Mouse (Mus musculus): Measurements from ENCODE around the gene Nfya. TPM values are rescaled to one million over a fixed set of nuclear protein-coding genes. Genes with fewer than 3 reads are reported as not detected.
A peak's percentile ranks its signal among the peaks of the same experiment; 100 is the strongest.

Nfya gene
- total RNA-seq, 1 experiment: 23.3 TPM

DNA sequence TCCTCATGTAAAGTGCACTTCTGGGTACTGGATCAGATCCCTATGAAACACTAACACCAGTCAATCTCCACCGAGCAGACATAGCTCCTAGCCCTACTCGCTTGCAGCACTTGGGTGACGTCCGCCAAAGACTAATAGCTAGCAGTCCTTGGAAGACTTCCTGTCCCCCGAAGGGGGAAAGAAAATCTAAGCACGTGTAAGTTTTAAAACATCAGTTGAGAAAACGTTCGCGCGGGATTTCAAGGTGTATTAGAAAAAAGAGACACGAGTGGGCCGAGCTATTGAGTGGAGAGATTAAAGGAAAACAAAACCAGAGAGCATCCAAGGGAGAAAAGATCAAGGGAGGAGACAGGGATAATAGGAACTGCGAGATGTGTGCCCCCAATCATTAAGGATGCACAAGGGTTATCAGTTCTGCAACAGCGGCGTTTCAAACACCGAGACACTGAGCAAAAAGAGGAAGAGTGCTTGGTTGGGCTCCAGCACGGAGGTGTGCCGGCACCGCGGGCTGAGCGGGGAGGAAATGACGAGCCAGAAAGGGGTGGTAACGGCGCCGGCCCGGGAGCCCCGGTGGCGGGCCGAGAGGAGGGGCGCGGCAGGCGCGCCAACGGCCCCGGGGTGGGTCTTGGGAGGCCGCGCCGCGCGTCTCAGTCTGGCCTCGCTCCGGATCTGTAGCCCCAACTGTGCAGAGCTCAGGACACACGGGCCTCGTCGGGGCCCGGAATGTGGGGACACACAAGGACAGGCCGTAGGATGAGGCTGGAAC is 997 bp downstream of the Nfya start:
- Histone ChIP-seq H3K36me3 (ENCODE audit: control insufficient read depth, insufficient read depth, low read length, poor library complexity, severe bottlenecking) (peaks cover 10% of the 10 kb centered on the region), H3K9me3 (ENCODE audit: control insufficient read depth, insufficient read depth, low read depth, low read length) (no peaks in the 10 kb centered on the region), H3K4me1 (ENCODE audit: control insufficient read depth in 2 of 2, insufficient read depth in 2 of 2, low read length in 2 of 2, poor library complexity in 1 of 2) (peaks cover 0 to 4% of the 10 kb centered on the region in 2 experiments; a peak in 3 of 4 replicates), H3K27ac (ENCODE audit: insufficient read depth, low read depth, low read length, poor library complexity, severe bottlenecking) (peak overlapping the region; percentile 97), H3K9ac (ENCODE audit: insufficient read depth, low read depth, low read length, poor library complexity, severe bottlenecking) (peak overlapping the region; percentile 98), H3K4me3 (ENCODE audit: insufficient read depth in 1 of 2, low read depth in 1 of 2, low read length in 2 of 2, poor library complexity in 1 of 2, severe bottlenecking in 1 of 2) (peak overlapping the region; percentile 84 to 90)
- TF ChIP-seq MAFK (IDR thresholded peaks at IDR 0.05; ENCODE audit: insufficient read depth, low read depth, low read length): no peak
- no peak for TF ChIP-seq ZC3H11A (IDR thresholded peaks at IDR 0.05; ENCODE audit: borderline replicate concordance, low read depth, low read length)
- no peak for TF ChIP-seq CHD2 (IDR thresholded peaks at IDR 0.05; ENCODE audit: low read depth, low read length)
- TF ChIP-seq HCFC1 (IDR thresholded peaks at IDR 0.05; ENCODE audit: borderline replicate concordance, insufficient read depth, low read length): no peak
- no peak for TF ChIP-seq ZNF384 (IDR thresholded peaks at IDR 0.05; ENCODE audit: low read depth, low read length)
- DNase-seq (ENCODE audit: low read depth, low spot score): no peak
- in situ Hi-C loops (cut with MboI; ENCODE audit: low sequenced_read_pairs in 2 of 2, unreplicated experiment in 2 of 2): no loop called here

DNA sequence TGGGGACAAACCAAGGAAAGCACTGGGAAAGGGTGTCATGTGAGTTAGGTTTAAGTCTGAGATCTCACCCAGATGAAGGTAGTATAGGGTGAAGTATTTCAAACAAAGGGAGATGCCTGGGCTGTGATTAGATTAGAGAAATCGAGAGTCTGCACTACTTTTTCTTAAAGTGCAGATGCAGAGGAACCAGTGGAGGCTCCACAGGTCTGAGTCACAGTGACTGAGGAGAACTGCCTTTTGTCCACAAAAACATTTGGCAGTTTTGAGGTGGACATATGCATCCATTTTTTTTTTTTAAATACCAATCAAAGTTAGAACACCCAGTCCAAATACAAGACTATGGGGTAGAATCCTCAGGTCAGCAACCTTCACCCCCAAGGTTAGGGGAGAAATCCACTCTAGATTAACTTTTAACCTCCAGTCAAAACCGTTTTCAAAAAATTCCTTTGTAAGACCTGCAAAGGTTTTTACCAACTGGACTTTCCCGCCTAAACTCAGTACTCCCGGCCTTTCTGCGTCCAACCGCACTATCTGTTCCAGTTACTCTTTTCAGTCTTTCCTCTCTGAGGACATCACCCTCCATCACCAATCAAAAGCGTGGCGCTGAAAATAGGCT is 1.7 kb downstream of the Nfya start:
- Histone ChIP-seq H3K9ac (ENCODE audit: insufficient read depth, low read depth, low read length, poor library complexity, severe bottlenecking) (peak overlapping the region; percentile 98), H3K4me3 (ENCODE audit: insufficient read depth in 1 of 2, low read depth in 1 of 2, low read length in 2 of 2, poor library complexity in 1 of 2, severe bottlenecking in 1 of 2) (peak overlapping the region; percentile 84 to 90), H3K36me3 (ENCODE audit: control insufficient read depth, insufficient read depth, low read length, poor library complexity, severe bottlenecking) (peaks cover 10% of the 10 kb centered on the region), H3K9me3 (ENCODE audit: control insufficient read depth, insufficient read depth, low read depth, low read length) (no peaks in the 10 kb centered on the region), H3K27ac (ENCODE audit: insufficient read depth, low read depth, low read length, poor library complexity, severe bottlenecking) (peak overlapping the region; percentile 97; the same call in 1 of the 2 replicates), H3K4me1 (ENCODE audit: control insufficient read depth in 2 of 2, insufficient read depth in 2 of 2, low read length in 2 of 2, poor library complexity in 1 of 2) (peaks cover 0 to 4% of the 10 kb centered on the region in 2 experiments; a peak in 3 of 4 replicates)
- no peak for TF ChIP-seq ZC3H11A (IDR thresholded peaks at IDR 0.05; ENCODE audit: borderline replicate concordance, low read depth, low read length)
- TF ChIP-seq MAFK (IDR thresholded peaks at IDR 0.05; ENCODE audit: insufficient read depth, low read depth, low read length): no peak
- TF ChIP-seq CHD2 (IDR thresholded peaks at IDR 0.05; ENCODE audit: low read depth, low read length): no peak
- no peak for TF ChIP-seq ZNF384 (IDR thresholded peaks at IDR 0.05; ENCODE audit: low read depth, low read length)
- no peak for TF ChIP-seq HCFC1 (IDR thresholded peaks at IDR 0.05; ENCODE audit: borderline replicate concordance, insufficient read depth, low read length)
- DNase-seq (ENCODE audit: low read depth, low spot score): no peak
- in situ Hi-C loops (cut with MboI; ENCODE audit: low sequenced_read_pairs in 2 of 2, unreplicated experiment in 2 of 2): no loop called here

DNA sequence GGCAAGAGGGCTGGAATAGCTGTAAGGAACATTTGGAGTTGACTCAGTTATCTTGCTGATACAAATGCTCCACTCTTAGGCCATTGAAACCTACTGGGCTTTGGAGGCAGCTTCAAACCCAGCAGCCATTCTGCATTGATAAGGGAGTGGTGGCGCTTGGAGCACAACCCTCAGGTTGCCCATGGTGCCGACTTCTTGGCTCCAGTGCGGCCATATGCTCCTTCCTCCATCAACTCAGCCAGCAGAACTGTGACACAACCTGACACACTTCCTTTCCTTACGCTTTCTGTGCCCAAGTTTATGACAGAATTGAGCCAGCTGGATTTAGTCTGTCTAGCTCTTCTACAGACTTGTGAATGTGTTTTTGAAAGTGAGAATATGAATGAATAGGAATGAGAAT is 2.6 kb downstream of the Nfya start:
- TF ChIP-seq CHD2 (IDR thresholded peaks at IDR 0.05; ENCODE audit: low read depth, low read length) (no peak), MAFK (IDR thresholded peaks at IDR 0.05; ENCODE audit: insufficient read depth, low read depth, low read length) (no peak), HCFC1 (IDR thresholded peaks at IDR 0.05; ENCODE audit: borderline replicate concordance, insufficient read depth, low read length) (no peak), ZNF384 (IDR thresholded peaks at IDR 0.05; ENCODE audit: low read depth, low read length) (no peak), ZC3H11A (IDR thresholded peaks at IDR 0.05; ENCODE audit: borderline replicate concordance, low read depth, low read length) (no peak)

DNA sequence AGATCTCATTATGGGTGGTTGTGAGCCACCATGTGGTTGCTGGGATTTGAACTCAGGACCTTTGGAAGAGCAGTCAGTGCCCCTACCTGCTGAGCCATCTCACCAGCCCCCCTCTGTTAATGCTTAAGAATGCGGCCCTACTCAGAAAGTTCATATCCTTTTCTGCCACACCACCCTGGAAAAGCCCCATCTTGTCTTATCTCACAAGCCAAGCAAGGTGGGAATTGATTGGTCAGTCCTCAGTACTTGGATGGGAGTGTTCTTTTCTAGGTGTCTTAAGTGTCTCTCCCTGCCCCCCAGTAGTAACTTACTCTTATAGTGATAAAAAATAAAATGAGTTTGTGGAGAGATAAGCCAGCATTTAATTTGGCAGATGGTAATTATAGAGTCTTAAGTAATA is 5.0 kb downstream of the Nfya start:
- in situ Hi-C loops (cut with MboI; ENCODE audit: low sequenced_read_pairs in 2 of 2, unreplicated experiment in 2 of 2): no loop called here
- no peak for TF ChIP-seq MAFK (IDR thresholded peaks at IDR 0.05; ENCODE audit: insufficient read depth, low read depth, low read length)
- no peak for TF ChIP-seq ZC3H11A (IDR thresholded peaks at IDR 0.05; ENCODE audit: borderline replicate concordance, low read depth, low read length)
- TF ChIP-seq CHD2 (IDR thresholded peaks at IDR 0.05; ENCODE audit: low read depth, low read length): no peak
- no peak for TF ChIP-seq ZNF384 (IDR thresholded peaks at IDR 0.05; ENCODE audit: low read depth, low read length)
- no peak for TF ChIP-seq HCFC1 (IDR thresholded peaks at IDR 0.05; ENCODE audit: borderline replicate concordance, insufficient read depth, low read length)
- H3K27ac ChIP-seq (ENCODE audit: insufficient read depth, low read depth, low read length, poor library complexity, severe bottlenecking): no peak overlapping the region
- peaks cover 0 to 4% of the 10 kb centered on the region in 2 experiments; a peak in 2 of 4 replicates for H3K4me1 ChIP-seq (ENCODE audit: control insufficient read depth in 2 of 2, insufficient read depth in 2 of 2, low read length in 2 of 2, poor library complexity in 1 of 2)
- no peak for DNase-seq (ENCODE audit: low read depth, low spot score)
- H3K36me3 ChIP-seq (ENCODE audit: control insufficient read depth, insufficient read depth, low read length, poor library complexity, severe bottlenecking): peaks cover 4% of the 10 kb centered on the region
- no peak overlapping the region for H3K9ac ChIP-seq (ENCODE audit: insufficient read depth, low read depth, low read length, poor library complexity, severe bottlenecking)
- no peak overlapping the region for H3K4me3 ChIP-seq (ENCODE audit: insufficient read depth in 1 of 2, low read depth in 1 of 2, low read length in 2 of 2, poor library complexity in 1 of 2, severe bottlenecking in 1 of 2)
- H3K9me3 ChIP-seq (ENCODE audit: control insufficient read depth, insufficient read depth, low read depth, low read length): no peaks in the 10 kb centered on the region

More for the DNA sequence above, 2.6 kb downstream of the Nfya start:
- H3K9ac ChIP-seq (ENCODE audit: insufficient read depth, low read depth, low read length, poor library complexity, severe bottlenecking): no peak overlapping the region
- no peaks in the 10 kb centered on the region for H3K9me3 ChIP-seq (ENCODE audit: control insufficient read depth, insufficient read depth, low read depth, low read length)
- DNase-seq (ENCODE audit: low read depth, low spot score): no peak
- peaks cover 0 to 4% of the 10 kb centered on the region in 2 experiments; a peak in 3 of 4 replicates for H3K4me1 ChIP-seq (ENCODE audit: control insufficient read depth in 2 of 2, insufficient read depth in 2 of 2, low read length in 2 of 2, poor library complexity in 1 of 2)
- no peak overlapping the region for H3K27ac ChIP-seq (ENCODE audit: insufficient read depth, low read depth, low read length, poor library complexity, severe bottlenecking)
- H3K4me3 ChIP-seq (ENCODE audit: insufficient read depth in 1 of 2, low read depth in 1 of 2, low read length in 2 of 2, poor library complexity in 1 of 2, severe bottlenecking in 1 of 2): no peak overlapping the region
- H3K36me3 ChIP-seq (ENCODE audit: control insufficient read depth, insufficient read depth, low read length, poor library complexity, severe bottlenecking): peaks cover 7% of the 10 kb centered on the region
- in situ Hi-C loops (cut with MboI; ENCODE audit: low sequenced_read_pairs in 2 of 2, unreplicated experiment in 2 of 2): no loop called here

Measured in ES-E14 (cell line).